Comparison of ENCODE assay signal across 24 mouse cellular contexts in the genomic region with DNA sequence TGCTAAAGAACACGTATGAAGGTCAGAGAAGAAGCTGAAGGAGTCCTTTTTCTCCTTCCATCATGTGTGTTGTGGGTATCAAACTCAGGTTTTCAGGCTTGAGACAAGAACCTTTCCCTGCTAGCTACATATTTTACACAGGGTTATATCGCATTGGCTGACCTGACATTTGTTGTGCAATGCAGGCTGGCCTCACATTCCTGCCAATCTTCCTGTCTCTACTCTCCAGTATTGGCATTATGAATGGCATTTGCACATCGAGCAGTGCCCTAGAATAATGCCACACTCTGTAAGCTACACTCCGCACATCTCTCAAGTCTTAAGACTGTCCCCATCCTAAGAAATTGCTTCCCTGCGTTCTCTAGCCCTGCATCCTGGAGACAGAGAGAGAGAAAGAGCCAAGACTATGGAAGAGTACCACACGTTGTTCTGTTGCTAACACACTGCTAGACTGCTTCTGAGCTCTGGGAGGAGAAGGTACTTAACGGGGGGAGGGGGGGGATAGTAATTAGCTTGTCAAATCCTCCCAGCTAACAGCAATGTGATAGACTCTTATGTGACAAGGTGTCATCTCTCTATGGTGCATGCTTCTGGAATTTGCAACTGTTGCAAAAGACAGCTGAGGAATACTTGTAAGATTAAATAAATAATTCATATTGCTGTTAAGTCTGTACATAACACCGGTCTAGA. TPM values are rescaled to one million over a fixed set of nuclear protein-coding genes. Genes with fewer than 3 reads are reported as not detected.
DNase-seq lines count a peak whose midpoint lies in the region; ATAC-seq and TF ChIP-seq lines count a peak whose summit lies in the region.
"Had no signal": no experiment of that assay in that cellular context is flagged by ENCODE, and none has a peak within 500 bp of the region (broad histone marks: within the 10 kb centered on the region; RNA-seq: fewer than 3 reads in every experiment).

No protein-coding gene starts in this region.

- H3K9ac ChIP-seq in liver, adult 2 months (ENCODE audit: low read depth, low read length): no peak overlapping the region
- H3K9ac ChIP-seq: embryonic facial prominence, embryonic 13.5 days; liver, postnatal 0 days; stomach, embryonic 15.5 days had no signal

- WGBS in liver, adult 2 months: 37% methylated on average over 8 of the region's 8 CpGs

- no peak for TF ChIP-seq CTCF in liver, adult 2 months (IDR thresholded peaks at IDR 0.05; ENCODE audit: low read depth, low read length)

- H3K4me3 ChIP-seq in liver, adult 2 months (ENCODE audit: insufficient read depth, low read depth, low read length): no peak overlapping the region
- H3K4me3 ChIP-seq: embryonic facial prominence, embryonic 13.5 days; layer of hippocampus, adult 2 months; limb, embryonic 10.5 days; megakaryocyte, embryonic 14.5 days; stomach, embryonic 15.5 days had no signal

- peaks cover 3% of the 10 kb centered on the region for H3K4me1 ChIP-seq in liver, adult 2 months (ENCODE audit: control insufficient read depth, insufficient read depth, low read length)
- H3K4me1 ChIP-seq: embryonic facial prominence, embryonic 13.5 days; limb, embryonic 10.5 days; megakaryocyte, embryonic 14.5 days; stomach, embryonic 15.5 days had no signal

- no peaks in the 10 kb centered on the region for H3K36me3 ChIP-seq in liver, adult 2 months (ENCODE audit: control insufficient read depth, insufficient read depth, low read length)
- H3K36me3 ChIP-seq: embryonic facial prominence, embryonic 13.5 days; limb, embryonic 10.5 days; stomach, embryonic 15.5 days had no signal

- no peaks in the 10 kb centered on the region for H3K79me2 ChIP-seq in liver, adult 2 months (ENCODE audit: control insufficient read depth, insufficient read depth, low read length)

- H3K27ac ChIP-seq in liver, adult 2 months (replicated peaks; ENCODE audit: insufficient read depth, low read depth, low read length): no peak overlapping the region
- H3K27ac ChIP-seq: embryonic facial prominence, embryonic 13.5 days; hindbrain, postnatal 0 days; layer of hippocampus, adult 2 months; limb, embryonic 10.5 days; stomach, embryonic 15.5 days had no signal

- H3K27me3 ChIP-seq in liver, adult 2 months (ENCODE audit: control insufficient read depth, insufficient read depth, low read length): no peaks in the 10 kb centered on the region
- H3K27me3 ChIP-seq: embryonic facial prominence, embryonic 13.5 days; stomach, embryonic 15.5 days had no signal

- no peak for TF ChIP-seq POLR2A in liver, adult 2 months (IDR thresholded peaks at IDR 0.05; ENCODE audit: extremely low read depth, insufficient read depth, low read length)

- no peak for ATAC-seq in erythroblast, adult 5-6 weeks (replicated peaks; ENCODE audit: low FRiP score, poor library complexity, severe bottlenecking)
- ATAC-seq: CD4-positive, CD25-positive, alpha-beta regulatory T cell, adult 4 months; hindbrain, postnatal 0 days; intestine, postnatal 0 days; liver, postnatal 0 days had no signal

- peak; percentile 46 for DNase-seq in adrenal gland, postnatal 14 days
- no peak for DNase-seq in adrenal gland, postnatal 25 days
- DNase-seq in liver, adult 2 months (ENCODE audit: extremely low read depth, low read depth, low spot score): peak; percentile 91
- no peak for DNase-seq in liver
- DNase-seq in retina, adult 2 months (ENCODE audit: low read depth, low spot score): peak; percentile 64
- no peak for DNase-seq in retina, embryonic 14.5 days (ENCODE audit: low spot score)
- no peak for DNase-seq in right cerebral cortex, postnatal 4 days
- DNase-seq: cerebellum, adult 11-12 months; cerebellum, postnatal 25 days; gastrocnemius, postnatal 10 days; heart, adult 11 months; kidney, postnatal 25 days; liver, postnatal 0 days; thymus, postnatal 25 days had no signal

RNA-seq across cellular contexts. Expression of a gene that starts 20.1 kb away (rescaled TPM):
- 128 and 149 TPM in 2 replicates for total RNA-seq in adrenal gland, postnatal 14 days (2021)
- 126 and 129 TPM in 2 replicates for total RNA-seq in adrenal gland, postnatal 25 days (2021)
- 37.7 and 53.6 TPM in 2 replicates for total RNA-seq in liver, adult 2 months (2014; rRNA removed)
- 58.0 and 81.5 TPM in 2 replicates for polyA plus RNA-seq in liver, adult 2 months (2012; rRNA removed)
- 1.0 and 3.7 TPM in 2 replicates for total RNA-seq in erythroblast, adult 5-6 weeks (2015; ENCODE audit: low replicate concordance)
- total RNA-seq in erythroblast, adult 5-6 weeks (2017; ENCODE audit: low replicate concordance): 0.98 and 3.7 TPM in 2 replicates
- total RNA-seq: neutrophil, adult 5-6 weeks had no signal

Comparison
In these comparisons a context has a peak if more than half of its experiments do, and no peak if none do; other contexts are left out.
1. DNase-seq: peak in adrenal gland, postnatal 14 days (single experiment), liver, adult 2 months (single experiment) and retina, adult 2 months (single experiment); none in adrenal gland, postnatal 25 days (single experiment), liver (single experiment), retina, embryonic 14.5 days (single experiment) and right cerebral cortex, postnatal 4 days (single experiment).